Mouse (Mus musculus) fibroblast of lung, adult 2 months (primary cell): ENCODE measurements at regions not wholly inside any gene's neighbourhood (a gene's known extent, or its start where the extent isn't known, plus 50 kb on each side); places are given as distances from the start of the nearest gene placed in this dataset.
"Not testable (repeated sequence)": the region's sequence is repeated elsewhere in the genome, so short reads cannot be mapped to it uniquely, and the experiment has no call there.

Experiments used
- DNase-seq: peaks from one replicate; pipeline ENCODE4 v3.0.0-alpha.2; 2011; ENCODE audit warnings: low read depth

DNA sequence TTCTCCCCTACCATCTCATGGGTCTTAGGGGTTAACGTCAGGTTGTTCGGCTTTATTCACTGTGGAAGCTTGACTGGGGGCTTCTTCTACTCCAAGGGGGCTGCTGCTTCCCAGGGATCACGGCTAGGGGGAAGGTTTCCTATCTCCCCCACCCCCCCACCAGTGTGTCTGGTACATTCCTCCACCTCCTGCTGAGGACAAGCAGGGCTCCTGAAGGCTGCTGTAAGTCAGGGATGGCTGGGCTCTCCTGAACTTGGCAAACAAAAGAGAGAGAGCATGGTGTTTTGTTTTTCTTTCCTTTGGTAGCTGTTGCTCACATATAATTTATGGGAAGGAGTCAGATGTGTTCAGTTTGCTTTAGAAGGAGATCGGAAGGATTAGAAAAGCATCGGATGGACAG, 54.7 kb upstream of the Commd3 start:
- no peak for DNase-seq

DNA sequence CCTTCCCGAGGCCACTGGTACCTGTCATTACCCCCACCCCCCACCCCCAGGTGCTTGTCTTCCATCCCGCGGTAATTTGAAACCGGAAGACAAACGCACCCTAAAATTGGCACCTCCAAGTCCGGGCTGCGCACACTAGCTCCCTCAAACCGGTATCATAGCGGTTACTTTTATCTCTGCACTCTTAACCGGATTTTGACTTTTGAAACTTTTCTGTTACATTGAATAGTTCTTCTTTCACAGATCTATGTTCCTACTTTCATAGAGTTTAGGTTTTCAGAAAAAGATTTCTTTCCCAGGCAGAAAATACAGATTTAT, 62.4 kb upstream of the Commd3 start:
- no peak for DNase-seq

DNA sequence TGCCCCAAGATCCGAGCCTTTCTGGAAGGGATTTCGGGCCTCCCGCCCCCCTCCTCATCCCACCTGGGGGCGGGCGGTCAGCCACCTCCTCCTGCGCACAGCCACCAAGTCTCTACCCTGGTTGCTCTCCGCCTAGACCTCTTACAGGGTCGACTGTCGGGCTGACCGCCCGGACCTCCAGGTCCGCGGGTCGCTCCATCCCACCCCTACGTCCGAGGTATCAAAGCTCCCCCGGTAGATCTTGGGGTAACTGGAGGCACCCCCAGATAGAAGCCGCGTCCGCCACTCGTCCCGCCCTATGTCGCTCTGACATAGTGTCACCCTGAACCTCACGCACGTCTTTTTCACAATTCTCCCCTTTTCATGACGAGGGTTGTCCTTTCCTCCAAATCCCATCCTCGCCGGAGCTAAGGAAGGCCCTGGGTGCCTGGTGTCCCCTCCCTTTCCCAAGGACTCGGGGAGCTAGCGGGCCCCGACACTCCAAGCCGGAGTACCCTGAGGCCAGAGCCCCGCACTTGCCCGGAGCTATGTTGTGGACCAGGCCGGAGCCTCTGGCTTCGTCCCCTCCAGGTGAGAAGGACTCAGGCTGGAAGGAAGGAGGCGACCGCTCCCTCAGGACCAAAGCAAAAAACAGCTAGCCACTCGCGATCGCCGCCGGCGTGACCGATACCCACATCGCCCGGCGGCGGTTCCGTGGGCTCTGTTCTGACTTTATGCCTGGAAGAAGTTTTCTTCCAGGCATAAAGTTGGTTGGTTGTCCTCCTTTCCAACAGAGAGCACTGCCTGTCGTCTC, 62.9 kb upstream of the Commd3 start:
- no peak for DNase-seq

DNA sequence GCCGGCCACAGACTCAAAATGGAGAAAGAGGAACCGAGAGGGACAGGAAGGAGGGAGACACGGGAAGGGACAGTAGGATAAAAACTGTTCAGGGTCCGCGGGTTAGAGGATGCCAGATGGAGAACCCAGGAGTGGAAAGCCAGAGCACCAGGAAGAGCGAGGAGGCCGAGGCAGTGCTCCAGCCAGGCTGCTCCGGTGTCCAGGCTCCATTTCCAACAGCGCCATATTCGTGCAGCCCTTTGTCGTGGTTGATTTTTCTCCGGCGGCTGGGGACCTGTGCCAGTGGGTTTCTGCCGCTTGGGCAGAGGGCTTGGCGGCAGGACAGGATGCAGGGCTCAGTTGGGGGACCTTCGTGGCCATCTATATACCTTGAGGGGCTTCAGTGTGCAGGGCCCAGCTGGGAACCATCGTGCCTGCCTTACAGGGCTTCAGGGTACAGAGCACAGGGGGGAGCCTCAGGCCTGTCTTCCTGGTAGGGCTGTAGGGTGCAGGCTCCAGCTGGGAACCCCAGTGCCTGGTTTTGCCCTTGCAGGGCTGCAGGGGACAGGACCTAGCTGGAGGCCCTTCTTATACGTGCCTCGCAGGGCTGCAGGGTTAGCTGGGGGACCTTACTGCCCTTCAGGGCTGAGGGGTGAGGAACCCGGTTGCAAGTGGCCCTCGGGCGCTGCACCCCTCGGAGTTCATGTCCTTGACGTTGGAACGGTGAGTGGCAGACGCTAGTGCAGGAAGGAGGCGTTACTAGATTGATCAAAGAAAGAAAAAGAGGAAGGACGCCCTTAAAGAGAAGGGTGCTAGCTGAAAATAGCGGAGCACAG, 63.7 kb upstream of the Commd3 start:
- DNase-seq, result no peak

DNA sequence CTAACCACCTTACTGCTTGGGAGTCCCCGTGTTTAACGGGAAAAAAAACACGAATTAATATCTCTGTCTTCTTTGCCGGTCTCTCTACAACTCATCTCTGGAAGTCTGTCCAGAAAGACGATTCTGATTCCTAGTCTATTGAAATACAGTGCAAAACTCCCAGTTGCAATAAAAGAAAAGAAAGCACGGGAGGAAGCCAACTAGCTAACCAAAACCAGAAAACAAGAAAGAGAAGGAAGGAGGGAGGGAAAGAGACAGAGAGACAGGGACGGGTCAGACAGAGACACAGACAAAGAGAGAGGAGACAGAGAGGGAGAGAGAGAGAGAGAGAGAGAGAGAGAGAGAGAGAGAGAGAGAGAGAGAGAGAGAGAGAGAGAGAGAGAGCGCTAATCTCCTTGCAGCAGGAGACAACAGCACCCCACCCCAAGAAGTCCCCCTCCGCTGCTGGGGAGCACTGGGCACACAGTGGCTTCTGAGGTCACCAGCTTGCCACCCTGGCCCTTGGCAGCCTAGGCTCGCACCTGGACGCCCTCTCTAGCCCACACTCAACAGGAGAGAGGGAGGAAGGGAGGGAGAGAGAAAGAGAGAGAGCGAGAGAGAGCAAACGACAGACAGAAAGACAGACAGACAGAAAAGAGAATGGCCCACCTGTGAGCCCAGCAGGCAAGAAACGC, 64.5 kb upstream of the Commd3 start:
- DNase-seq, result no peak

DNA sequence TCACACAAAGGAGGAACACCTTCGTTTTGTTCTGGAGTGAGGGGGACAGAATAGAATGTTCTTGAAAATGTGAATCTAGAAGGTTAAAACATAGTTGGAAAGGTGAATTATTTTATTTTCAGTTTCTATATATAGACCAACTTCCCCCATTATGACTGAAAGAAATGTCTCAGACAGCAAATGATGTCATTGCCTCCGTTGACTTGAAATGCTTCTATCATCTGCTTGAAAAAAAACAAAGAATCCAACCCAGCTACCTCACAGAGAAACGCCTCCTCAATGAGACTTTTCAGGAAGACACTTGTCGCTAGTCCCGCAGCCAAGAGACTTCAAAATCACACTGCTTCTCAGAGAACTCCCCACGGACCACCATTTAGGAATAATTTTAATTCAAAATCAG, 65.1 kb upstream of the Commd3 start:
- DNase-seq, result no peak

DNA sequence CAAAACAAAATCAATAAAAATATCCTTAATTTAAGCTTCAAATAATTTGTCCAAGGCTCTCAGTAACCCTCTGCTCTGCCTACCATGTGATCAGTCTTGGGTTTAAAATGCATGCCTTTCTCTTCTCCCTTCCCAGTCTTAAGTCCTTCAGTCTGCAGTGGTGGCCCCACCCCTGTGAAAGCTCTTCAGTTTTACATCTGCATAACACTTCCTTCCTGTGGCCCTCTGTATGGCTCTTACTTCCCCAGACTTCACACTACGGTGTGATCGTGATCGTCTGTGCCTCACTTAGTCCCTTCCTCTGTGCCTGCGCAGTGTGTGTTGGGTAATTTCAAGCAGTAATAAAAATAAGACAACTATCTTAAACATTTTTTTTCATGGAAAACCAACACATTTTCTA, 80.0 kb upstream of the Commd3 start:
- DNase-seq, result no peak

DNA sequence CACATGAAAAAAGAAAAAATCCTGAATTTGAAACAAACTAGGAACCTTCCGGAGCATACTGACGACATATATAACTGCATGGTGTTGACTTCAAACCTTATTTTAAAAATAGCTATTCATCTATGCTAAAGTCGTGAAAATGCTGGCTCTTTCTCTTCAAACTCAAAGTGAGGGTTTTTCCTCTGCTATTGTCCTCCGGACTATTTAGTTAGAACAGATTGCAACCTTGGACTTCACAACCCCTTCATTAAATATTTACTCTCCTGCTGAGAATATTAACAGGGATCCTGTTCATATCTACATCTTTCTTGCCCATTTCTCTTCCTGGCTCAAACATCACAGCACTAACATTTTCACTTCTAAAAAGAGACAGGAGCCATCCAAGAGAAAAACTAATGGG, 84.0 kb upstream of the Commd3 start:
- DNase-seq, result no peak

DNA sequence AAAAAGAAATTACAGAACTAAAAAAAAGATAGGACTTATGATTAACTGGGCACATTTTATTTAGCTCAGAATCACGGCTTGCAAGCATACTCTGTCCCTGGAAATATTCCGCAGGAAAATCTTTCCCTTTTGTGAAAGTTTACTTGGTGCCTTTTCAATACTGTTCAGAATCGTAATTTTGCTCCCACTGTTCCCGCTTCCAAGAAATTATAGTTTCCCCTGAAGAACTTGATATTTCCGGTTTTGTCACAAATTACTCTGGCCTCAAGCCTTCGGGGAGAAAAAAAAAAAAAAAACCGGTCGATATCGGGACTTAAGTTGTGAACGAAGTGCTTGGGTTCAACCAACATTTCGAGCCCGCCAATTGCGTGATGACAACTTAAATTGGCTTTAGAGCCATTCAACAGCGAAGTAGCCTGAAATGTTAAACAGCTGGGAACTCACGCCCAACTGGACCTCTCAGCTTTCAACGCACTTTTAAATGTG, 84.4 kb upstream of the Commd3 start:
- DNase-seq, result peak; percentile 12

DNA sequence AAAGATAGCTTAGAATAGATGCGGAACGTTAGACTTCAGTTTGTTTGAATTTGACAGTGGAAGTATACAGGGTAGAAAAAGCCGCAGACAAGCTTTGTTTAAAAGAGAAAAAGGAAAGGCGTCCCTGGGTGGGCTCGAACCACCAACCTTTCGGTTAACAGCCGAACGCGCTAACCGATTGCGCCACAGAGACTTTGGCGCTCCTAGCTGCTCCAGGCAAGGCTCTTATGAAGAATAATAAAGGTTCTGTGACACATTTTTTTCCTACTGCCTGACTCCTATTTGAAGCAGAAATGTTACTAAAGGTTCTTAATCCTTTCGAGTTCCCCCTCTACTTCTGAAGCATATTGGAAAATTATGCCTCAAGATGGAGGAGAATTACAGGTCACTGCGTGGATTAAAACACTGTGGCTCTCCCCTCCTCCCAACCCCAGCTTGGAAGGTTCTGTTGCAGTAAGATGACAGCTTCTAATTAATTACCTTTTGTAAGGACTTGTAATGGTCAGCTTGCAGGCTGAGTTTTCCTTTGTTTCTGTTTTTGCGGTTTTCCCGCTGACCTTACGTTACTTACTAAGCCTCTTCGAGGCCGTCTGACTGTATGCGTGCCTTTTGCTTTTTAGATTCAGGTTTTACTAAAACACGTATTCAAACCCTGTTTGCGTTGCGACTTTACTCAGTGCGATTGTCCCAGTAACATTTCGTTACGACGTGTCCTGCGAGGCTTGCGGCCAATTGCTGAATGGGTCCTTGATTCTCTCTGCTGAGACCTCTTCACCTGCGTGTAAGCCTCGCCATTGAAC, 85.1 kb upstream of the Commd3 start:
- DNase-seq, result peak; percentile 59

DNA sequence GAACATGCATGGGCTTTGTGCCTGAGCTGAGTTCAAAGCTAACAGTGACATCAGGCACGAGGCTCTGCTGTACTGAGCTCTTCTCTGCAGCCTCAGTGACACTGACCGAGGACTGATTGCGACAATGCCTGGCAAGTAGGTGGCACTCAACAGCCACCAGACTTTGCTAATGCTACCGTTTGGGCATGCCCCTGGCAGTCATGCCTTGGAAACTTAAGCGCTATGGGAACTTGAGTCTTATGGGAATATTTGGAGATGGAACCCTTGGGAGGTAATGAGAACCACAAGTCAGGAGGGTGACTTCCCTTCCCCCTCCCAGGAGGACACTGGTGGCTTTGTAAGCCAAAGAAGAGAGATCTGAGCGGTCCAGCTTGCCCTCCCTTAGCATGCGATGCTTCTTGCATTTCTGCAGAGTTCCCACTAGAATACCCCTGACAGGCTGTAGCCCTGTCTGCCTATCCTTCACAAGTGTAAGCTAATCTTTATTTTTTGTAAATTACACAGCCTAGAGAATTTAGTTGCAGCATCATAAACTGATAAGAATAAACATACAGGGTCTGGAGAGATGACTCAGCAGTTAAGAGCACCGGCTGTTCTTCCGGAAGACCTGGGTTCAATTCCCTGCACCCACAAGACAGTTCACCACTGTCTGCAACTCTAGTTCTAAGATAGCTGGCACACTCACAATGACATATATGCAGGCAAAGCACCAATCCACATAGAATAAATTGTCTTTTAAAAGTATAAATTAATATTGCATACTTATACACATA, 86.4 kb upstream of the Commd3 start:
- no peak for DNase-seq

DNA sequence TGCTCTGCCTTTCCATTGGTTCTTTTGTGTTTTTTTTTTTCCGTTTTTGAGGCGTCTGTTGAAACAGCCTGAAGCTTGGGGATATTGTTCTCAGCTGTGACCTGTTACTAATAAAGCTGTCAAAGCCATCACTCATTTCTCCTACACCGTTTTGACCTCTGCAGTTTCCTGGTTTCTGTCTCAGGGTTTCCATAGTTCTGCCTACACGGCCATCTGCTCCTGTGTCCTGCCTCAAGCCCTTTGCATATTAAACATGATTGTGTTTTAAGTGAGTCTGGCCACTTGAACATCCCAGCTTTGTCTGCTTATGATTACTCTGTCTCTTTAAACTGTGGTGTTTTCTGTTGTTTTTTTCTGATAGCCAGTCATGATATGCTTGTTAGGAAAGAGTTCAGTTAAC, 114.1 kb upstream of the Commd3 start:
- DNase-seq, result no peak

DNA sequence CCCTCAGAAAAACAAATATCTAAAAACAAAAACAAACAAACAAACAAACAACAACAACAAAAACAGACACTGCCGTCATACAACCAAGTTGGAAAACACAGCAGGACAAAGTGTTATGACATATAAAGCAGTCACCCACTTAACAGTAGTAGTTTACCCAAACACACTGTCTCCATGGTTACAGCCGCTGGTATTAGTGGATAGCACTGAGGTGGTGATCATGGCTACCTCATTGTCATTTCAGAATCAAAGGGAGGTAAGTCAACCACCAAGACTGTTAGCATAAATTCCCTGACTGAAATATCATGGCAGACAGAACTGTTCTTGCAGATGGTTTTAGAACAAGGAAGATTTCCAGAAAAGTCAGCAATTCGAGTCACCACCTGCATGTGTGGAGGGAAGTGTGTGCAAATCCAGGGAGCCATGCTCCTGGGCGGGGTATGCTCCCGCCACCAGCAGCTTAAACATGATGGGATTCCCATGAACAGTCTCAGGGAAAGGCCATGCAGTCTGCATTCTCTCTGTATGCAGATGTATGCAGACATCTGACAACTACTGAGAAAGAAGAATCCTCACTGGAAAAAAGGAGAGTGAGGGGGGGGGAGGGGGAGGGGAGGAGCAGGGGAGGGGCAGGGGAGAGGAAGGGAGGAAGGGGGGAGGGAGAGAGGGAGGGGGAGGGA, 124.1 kb upstream of the Commd3 start:
- no peak for DNase-seq

DNA sequence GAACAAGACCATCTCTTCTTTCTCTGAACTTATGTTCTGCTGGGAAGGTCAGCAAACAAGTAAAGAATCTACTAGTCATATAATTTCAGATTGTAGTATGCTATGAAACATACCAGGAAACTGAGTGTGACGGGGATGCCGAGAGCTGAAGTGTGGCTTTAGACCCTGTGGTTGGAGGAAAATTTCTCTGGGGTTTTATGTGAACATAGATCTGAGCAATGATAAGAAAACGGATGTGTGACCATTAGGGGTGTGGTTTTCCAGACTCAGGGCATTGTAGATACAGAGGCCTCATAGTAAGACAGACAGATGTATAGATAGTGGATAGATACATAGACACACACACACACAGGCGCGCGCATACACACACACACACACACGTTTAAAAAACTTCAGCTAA, 131.8 kb upstream of the Dnajc1 start:
- DNase-seq, result no peak

DNA sequence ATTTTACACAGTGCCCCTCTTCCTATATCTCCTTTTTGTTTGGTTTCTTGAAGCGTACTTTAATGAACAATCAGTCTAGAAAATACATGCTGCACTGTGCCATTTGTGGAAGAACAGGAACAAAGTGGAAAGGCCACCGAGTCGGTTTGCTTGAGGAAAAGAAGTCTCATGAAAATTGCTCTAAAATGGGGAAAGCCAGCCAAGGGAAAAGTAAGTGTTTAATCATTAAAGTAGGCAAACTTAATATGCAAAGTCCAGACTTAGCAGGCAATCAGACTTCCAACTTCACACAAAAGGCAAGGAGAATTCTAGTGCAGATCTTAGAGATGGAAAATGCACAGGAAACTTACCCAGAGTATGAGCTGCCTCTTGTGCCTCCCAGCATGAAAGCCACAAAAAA, 131.3 kb upstream of the Dnajc1 start:
- no peak for DNase-seq

DNA sequence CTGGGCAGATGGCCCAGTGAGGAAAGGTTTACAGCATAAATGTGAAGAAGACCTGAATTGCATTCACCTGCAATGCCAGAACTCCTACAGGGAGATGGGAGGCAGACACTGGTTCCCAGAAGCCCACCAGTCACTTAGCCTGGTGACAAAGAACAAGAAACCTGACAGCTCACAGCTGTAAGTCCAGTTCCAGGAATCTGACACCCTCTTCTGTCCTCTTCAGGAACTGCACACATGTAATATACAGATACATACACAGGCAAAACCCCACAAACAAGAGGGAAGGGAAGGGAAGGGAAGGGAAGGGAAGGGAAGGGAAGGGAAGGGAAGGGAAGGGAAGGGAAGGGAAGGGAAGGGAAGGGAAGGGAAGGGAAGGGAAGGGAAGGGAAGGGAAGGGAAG, 120.8 kb upstream of the Dnajc1 start:
- no peak for DNase-seq

DNA sequence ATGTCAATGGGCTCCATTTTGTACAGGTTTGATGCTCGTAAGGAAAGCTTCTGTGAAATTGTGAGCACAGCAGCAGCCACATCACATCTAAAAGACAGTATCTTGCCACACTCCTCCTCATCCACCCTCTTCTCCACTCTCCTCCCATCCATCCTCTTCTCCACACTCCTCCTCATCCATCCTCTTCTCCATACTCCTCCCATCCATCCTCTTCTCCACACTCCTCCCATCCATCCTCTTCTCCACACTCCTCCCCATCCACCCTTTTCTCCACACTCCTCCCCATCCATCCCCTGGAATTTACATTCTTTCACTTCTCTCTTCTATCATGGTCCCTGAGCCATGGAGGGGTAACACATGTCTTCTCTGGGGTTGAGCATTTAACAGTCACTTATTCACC, 116.7 kb upstream of the Dnajc1 start:
- DNase-seq, result no peak

DNA sequence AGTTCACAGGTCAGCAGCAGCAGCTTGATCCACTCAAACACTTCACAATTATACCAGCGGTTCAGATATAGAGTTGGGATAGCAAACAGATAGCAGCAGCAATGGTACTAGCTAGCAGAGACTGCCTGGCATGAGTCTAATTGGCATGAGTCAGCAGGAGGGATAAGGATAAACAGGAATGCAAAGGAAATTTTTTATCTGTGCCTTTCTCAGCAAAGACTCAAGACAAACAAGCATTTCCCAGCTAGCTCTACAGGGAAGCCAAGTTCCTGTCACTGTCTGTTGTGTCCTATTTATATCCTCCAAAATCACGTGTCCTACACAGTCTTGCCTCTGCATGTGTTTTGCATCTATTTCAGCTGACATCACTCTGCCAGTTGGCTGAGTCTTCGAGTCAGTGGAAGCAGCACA, 80.7 kb upstream of the Dnajc1 start:
- DNase-seq, result peak; percentile 56

DNA sequence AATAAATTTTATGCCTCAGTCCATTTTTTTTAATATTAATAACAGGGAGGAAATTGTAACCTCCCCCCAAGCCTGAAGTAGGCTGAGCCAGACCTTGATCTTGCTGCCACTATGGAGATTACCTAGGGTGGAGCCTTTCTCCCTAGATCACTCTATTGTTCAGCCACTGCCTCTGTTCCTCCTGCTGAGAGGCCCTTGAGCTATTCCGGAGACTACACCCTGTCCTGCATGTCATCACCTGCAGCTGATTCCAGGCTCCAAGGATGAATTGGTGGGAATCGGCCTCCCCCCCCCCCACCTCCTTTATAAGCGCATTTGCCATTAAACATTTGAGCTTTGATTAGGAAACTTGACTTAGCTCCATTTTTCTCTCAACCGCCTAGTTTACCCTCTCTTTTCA, 68.3 kb upstream of the Dnajc1 start:
- no peak for DNase-seq

DNA sequence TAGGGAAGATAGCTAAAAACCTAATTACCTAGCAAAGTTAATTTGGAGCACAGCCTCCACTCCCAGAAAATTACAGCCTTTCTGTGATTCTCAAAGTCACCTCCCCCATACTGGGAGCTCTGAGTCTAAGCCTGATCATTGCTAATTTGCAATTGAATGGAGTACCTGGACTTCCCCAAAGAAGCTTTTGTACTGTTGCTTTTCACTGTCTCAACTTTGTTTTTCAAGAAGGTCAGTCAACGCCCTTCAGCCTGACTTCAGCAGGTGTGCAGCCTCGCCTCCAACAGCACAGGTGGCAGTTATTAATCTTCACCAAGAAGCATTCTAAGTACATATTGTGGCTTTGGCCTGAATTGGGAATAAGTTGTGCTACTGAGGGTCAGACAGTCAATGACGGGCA, 67.7 kb upstream of the Dnajc1 start:
- DNase-seq, result not testable (repeated sequence)

DNA sequence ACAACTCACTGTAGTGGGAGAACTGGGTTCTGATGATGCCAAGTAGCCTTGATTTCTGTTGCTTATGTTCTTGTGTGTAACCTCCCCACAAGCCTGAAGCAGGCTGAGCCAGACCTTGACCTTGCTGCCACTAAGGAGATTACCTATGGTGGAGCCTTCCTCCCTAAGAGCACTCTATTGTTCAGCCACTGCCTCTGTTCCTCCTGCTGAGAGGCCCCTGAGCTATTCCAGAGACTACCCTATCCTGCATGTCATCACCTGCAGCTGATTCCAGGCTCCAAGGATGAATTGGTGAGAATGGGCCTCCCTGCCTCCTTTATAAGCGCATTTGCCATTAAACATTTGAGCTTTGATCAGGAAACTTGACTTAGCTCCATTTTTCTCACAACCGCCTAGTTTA, 60.8 kb upstream of the Dnajc1 start:
- DNase-seq, result not testable (repeated sequence)
